Mouse (Mus musculus): Measurements from ENCODE around the gene Zfr2. TPM values are rescaled to one million over a fixed set of nuclear protein-coding genes. Genes with fewer than 3 reads are reported as not detected.

Gene Zfr2
- 5.0 and 7.3 TPM in 2 replicates for polyA plus RNA-seq (2014; fragmentation: Nextera tagmentation; extraction: Ambion mirVana)

DNA sequence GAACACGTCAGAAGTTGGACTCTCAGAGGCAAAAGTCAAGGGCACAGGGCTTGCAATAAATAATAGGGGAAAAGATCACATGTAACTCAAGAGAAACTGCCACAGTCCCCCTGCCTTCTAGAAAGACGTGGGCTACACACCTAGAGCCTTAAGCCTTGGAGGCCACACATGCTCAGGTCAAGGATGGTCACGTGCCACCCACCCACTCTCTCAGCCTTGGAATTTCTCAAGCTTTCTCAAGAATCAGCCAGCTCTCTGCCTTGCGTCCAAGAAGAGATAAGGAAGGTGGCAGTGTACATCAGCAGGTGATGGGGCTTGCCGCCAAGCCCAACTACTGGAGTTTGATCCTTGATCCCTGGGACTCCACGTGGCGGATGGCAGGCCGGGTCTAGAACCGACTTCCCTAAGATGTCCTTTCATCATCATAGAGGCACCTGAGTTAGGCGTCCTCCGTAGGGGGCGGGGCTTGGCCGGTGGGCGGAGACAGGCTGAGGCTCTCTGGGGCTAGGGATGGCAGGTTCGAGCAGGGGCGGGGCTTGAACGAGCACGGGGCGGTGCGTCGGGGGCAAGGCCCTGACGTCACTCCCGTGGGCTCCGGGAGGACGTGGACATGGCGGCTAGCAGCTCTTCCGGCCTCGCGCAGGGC, at the start of gene Zfr2:
Gene Zfr2, plus strand, starts transcription at position 576 of the 646 bp plus-strand sequence.
- peak within 1 kb of the TSS; percentile 59 to 76 for H3K4me3 ChIP-seq (ENCODE audit: control insufficient read depth in 1 of 2, insufficient read depth in 1 of 2, low read depth in 1 of 2, low read length in 2 of 2)
- peak within 1 kb of the TSS in 1 of 2 experiments; percentile 24; a peak in 1 of 4 replicates for H3K27ac ChIP-seq (replicated peaks in 1 of 2; ENCODE audit: control insufficient read depth in 1 of 2, insufficient read depth in 1 of 2, low read depth in 2 of 2, low read length in 2 of 2)
- peaks cover 18% of the 10 kb centered on the region for H3K27me3 ChIP-seq (ENCODE audit: control insufficient read depth, insufficient read depth, low read length)
- no peaks in the 10 kb centered on the region for H3K36me3 ChIP-seq (ENCODE audit: control insufficient read depth, insufficient read depth, low read length)
- 7% methylated on average over 29 of the region's 29 CpGs for WGBS
- peak within 1 kb of the TSS; percentile 74 for H3K4me2 ChIP-seq (ENCODE audit: low read length)
- peak within 1 kb of the TSS; percentile 83 for H3K9ac ChIP-seq (ENCODE audit: low read length)
- peaks cover 12 to 23% of the 10 kb centered on the region in 2 experiments for H3K4me1 ChIP-seq (ENCODE audit: control insufficient read depth in 2 of 2, insufficient read depth in 2 of 2, low read length in 2 of 2)
- peak; percentile 76 for ATAC-seq (ENCODE audit: insufficient number of reproducible peaks, insufficient read depth, low FRiP score, low read depth)
- H3K9me3 ChIP-seq (ENCODE audit: control insufficient read depth, low read length), result no peaks in the 10 kb centered on the region

GRCm38 (mm10) chr10:81183805-81184204, 49.1 kb upstream of the Zfr2 start, which contains the start of gene 4930442H23Rik:
Gene 4930442H23Rik, minus strand, starts transcription at chr10:81183849.
- H3K4me3 ChIP-seq (ENCODE audit: control insufficient read depth in 1 of 2, insufficient read depth in 1 of 2, low read depth in 1 of 2, low read length in 2 of 2), result peak within 1 kb of the TSS; percentile 71 to 88
- 73% methylated on average over 5 of the region's 5 CpGs for WGBS
- peak within 1 kb of the TSS; percentile 86 for H3K9ac ChIP-seq (ENCODE audit: low read length)
- peak within 1 kb of the TSS; percentile 78 for H3K4me2 ChIP-seq (ENCODE audit: low read length)
- no peaks in the 10 kb centered on the region for H3K27me3 ChIP-seq (ENCODE audit: control insufficient read depth, insufficient read depth, low read length)
- H3K27ac ChIP-seq (replicated peaks in 1 of 2; ENCODE audit: control insufficient read depth in 1 of 2, insufficient read depth in 1 of 2, low read depth in 2 of 2, low read length in 2 of 2), result peak within 1 kb of the TSS; percentile 92 to 93
- no peaks in the 10 kb centered on the region for H3K9me3 ChIP-seq (ENCODE audit: control insufficient read depth, low read length)
- no peak for ATAC-seq (ENCODE audit: insufficient number of reproducible peaks, insufficient read depth, low FRiP score, low read depth)
- H3K4me1 ChIP-seq (ENCODE audit: control insufficient read depth in 2 of 2, insufficient read depth in 2 of 2, low read length in 2 of 2), result peaks cover 18 to 36% of the 10 kb centered on the region in 2 experiments
- H3K36me3 ChIP-seq (ENCODE audit: control insufficient read depth, insufficient read depth, low read length), result peaks cover 76% of the 10 kb centered on the region

DNA sequence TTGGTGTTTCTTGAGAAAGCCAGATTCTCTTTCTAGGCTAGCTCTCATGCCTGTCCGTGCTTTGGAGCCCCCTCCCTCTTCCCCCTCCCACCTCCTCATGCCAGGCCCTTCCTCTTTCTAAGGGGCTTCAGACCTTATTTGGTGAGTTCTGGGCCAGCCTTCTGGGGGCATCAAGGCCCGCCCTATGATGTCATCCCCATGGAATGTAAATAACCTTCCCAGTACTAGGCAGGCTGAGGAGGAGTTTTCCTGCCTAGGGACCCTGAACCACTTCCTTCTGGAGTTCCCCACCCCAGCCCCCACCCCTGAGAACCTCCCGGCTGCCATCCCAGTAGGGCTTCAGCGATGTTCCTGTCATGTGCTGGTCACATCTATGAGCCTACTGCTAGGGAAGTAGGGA, 48.2 kb upstream of the Zfr2 start:
- Histone ChIP-seq H3K27me3 (ENCODE audit: control insufficient read depth, insufficient read depth, low read length) (no peaks in the 10 kb centered on the region), H3K4me2 (ENCODE audit: low read length) (peak overlapping the region; percentile 78), H3K27ac (replicated peaks in 1 of 2; ENCODE audit: control insufficient read depth in 1 of 2, insufficient read depth in 1 of 2, low read depth in 2 of 2, low read length in 2 of 2) (peak overlapping the region; percentile 83 to 92), H3K36me3 (ENCODE audit: control insufficient read depth, insufficient read depth, low read length) (peaks cover 73% of the 10 kb centered on the region), H3K9ac (ENCODE audit: low read length) (peak overlapping the region; percentile 86), H3K4me3 (ENCODE audit: control insufficient read depth in 1 of 2, insufficient read depth in 1 of 2, low read depth in 1 of 2, low read length in 2 of 2) (no peak overlapping the region), H3K4me1 (ENCODE audit: control insufficient read depth in 2 of 2, insufficient read depth in 2 of 2, low read length in 2 of 2) (peaks cover 18 to 30% of the 10 kb centered on the region in 2 experiments), H3K9me3 (ENCODE audit: control insufficient read depth, low read length) (no peaks in the 10 kb centered on the region)
- ATAC-seq (ENCODE audit: insufficient number of reproducible peaks, insufficient read depth, low FRiP score, low read depth), result no peak
- WGBS, result 9% methylated on average over 4 of the region's 4 CpGs

DNA sequence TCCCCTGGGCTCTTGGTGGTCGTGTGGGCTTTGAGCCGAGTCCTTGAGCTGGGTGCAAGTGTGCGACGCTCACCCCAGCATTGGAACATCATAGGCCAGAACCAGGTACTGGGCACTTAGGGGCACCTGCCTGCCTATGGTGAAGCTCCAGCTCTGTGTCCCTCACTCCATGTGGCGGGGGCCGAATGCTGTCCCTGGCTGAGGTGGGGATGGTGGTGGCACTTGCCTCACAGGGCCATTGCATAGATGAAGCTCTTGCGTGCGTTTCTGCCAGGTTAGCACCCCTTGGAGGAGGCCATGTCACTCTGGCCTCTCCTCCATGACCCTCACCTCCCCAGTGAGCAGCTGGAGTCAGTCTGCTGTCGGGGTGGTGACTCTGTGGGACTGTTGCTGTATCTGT, 45.8 kb upstream of the Zfr2 start:
- no peak for ATAC-seq (ENCODE audit: insufficient number of reproducible peaks, insufficient read depth, low FRiP score, low read depth)
- Histone ChIP-seq H3K27ac (replicated peaks in 1 of 2; ENCODE audit: control insufficient read depth in 1 of 2, insufficient read depth in 1 of 2, low read depth in 2 of 2, low read length in 2 of 2) (no peak overlapping the region), H3K36me3 (ENCODE audit: control insufficient read depth, insufficient read depth, low read length) (peaks cover 68% of the 10 kb centered on the region), H3K4me1 (ENCODE audit: control insufficient read depth in 2 of 2, insufficient read depth in 2 of 2, low read length in 2 of 2) (peaks cover 23 to 34% of the 10 kb centered on the region in 2 experiments), H3K9me3 (ENCODE audit: control insufficient read depth, low read length) (no peaks in the 10 kb centered on the region), H3K4me3 (ENCODE audit: control insufficient read depth in 1 of 2, insufficient read depth in 1 of 2, low read depth in 1 of 2, low read length in 2 of 2) (no peak overlapping the region), H3K27me3 (ENCODE audit: control insufficient read depth, insufficient read depth, low read length) (no peaks in the 10 kb centered on the region), H3K4me2 (ENCODE audit: low read length) (no peak overlapping the region), H3K9ac (ENCODE audit: low read length) (no peak overlapping the region)
- WGBS, result 90% methylated on average over 9 of the region's 9 CpGs

DNA sequence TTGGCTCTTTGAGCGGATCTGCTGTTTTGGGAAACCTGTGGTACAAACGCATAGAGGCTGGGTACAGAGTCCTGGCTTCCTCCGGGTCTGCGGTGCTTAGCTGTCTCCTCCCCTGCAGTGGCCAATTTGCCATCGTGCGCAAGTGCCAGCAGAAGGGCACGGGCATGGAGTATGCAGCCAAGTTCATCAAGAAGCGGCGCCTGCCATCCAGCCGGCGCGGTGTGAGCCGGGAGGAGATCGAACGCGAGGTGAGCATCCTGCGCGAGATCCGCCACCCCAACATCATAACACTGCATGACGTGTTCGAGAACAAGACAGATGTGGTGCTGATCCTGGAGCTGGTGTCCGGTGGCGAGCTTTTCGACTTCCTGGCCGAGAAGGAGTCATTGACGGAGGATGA, 43.1 kb upstream of the Zfr2 start:
- ATAC-seq (ENCODE audit: insufficient number of reproducible peaks, insufficient read depth, low FRiP score, low read depth), result no peak
- Histone ChIP-seq H3K9ac (ENCODE audit: low read length) (no peak overlapping the region), H3K4me1 (ENCODE audit: control insufficient read depth in 2 of 2, insufficient read depth in 2 of 2, low read length in 2 of 2) (peaks cover 21 to 32% of the 10 kb centered on the region in 2 experiments), H3K27me3 (ENCODE audit: control insufficient read depth, insufficient read depth, low read length) (no peaks in the 10 kb centered on the region), H3K4me3 (ENCODE audit: control insufficient read depth in 1 of 2, insufficient read depth in 1 of 2, low read depth in 1 of 2, low read length in 2 of 2) (no peak overlapping the region), H3K36me3 (ENCODE audit: control insufficient read depth, insufficient read depth, low read length) (peaks cover 54% of the 10 kb centered on the region), H3K4me2 (ENCODE audit: low read length) (no peak overlapping the region), H3K9me3 (ENCODE audit: control insufficient read depth, low read length) (no peaks in the 10 kb centered on the region), H3K27ac (replicated peaks in 1 of 2; ENCODE audit: control insufficient read depth in 1 of 2, insufficient read depth in 1 of 2, low read depth in 2 of 2, low read length in 2 of 2) (no peak overlapping the region)
- 82% methylated on average over 26 of the region's 26 CpGs for WGBS

DNA sequence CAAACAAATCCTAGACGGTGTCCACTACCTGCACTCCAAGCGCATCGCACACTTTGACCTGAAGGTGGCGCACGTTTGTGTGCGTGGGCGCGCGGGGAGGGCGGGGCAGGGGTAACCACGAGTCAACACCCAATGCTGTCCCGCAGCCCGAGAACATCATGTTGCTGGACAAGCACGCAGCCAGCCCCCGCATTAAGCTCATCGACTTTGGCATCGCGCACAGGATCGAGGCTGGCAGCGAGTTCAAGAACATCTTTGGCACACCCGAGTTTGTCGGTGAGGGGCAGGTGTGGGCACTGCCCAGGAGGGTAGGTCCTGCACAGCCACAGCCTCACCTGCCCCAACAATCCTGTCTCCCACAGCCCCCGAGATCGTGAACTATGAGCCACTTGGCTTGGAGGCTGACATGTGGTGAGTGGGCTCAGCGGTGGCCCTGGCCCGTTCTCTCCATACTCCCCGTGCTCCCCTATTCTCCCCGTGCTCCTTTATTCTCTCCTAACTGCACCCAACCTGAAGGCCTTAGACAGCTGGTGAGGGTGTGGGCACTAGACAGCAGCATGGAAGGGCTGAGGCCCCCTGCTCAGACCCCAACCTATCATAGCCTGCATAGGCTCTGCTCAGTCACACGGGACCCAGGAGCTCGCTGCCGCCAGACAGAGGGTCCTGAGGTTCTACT, 42.6 kb upstream of the Zfr2 start:
- Histone ChIP-seq H3K4me3 (ENCODE audit: control insufficient read depth in 1 of 2, insufficient read depth in 1 of 2, low read depth in 1 of 2, low read length in 2 of 2) (no peak overlapping the region), H3K4me1 (ENCODE audit: control insufficient read depth in 2 of 2, insufficient read depth in 2 of 2, low read length in 2 of 2) (peaks cover 16 to 27% of the 10 kb centered on the region in 2 experiments), H3K4me2 (ENCODE audit: low read length) (no peak overlapping the region), H3K36me3 (ENCODE audit: control insufficient read depth, insufficient read depth, low read length) (peaks cover 49% of the 10 kb centered on the region), H3K27ac (replicated peaks in 1 of 2; ENCODE audit: control insufficient read depth in 1 of 2, insufficient read depth in 1 of 2, low read depth in 2 of 2, low read length in 2 of 2) (peak overlapping the region in 1 of 2 experiments; percentile 100; a peak in 1 of 4 replicates), H3K9ac (ENCODE audit: low read length) (no peak overlapping the region), H3K27me3 (ENCODE audit: control insufficient read depth, insufficient read depth, low read length) (no peaks in the 10 kb centered on the region), H3K9me3 (ENCODE audit: control insufficient read depth, low read length) (no peaks in the 10 kb centered on the region)
- 71% methylated on average over 31 of the region's 31 CpGs for WGBS
- ATAC-seq (ENCODE audit: insufficient number of reproducible peaks, insufficient read depth, low FRiP score, low read depth), result no peak

DNA sequence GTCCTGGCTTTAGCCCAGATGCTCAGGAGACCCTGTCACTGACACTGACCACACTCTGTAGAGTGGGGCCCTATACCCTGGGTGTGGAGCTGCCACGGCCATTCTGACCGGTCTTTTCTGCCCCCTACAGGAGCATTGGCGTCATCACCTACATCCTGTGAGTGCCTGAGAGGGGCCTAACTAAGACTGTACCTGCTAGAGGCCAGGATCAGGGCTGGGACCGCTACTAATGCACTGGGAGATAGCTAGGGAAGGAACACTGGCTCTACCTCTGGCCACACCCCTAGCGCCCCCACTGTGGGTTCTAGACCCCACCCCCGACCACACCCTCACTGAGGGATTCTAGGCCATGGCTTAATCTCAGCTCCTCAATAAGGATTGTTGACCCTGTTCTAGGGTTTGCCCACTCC, 42.0 kb upstream of the Zfr2 start:
- 65% methylated on average over 6 of the region's 6 CpGs for WGBS
- Histone ChIP-seq H3K4me2 (ENCODE audit: low read length) (no peak overlapping the region), H3K9ac (ENCODE audit: low read length) (peak overlapping the region; percentile 27; the same call in 1 of the 2 replicates), H3K27ac (replicated peaks in 1 of 2; ENCODE audit: control insufficient read depth in 1 of 2, insufficient read depth in 1 of 2, low read depth in 2 of 2, low read length in 2 of 2) (peak overlapping the region in 1 of 2 experiments; percentile 100; a peak in 1 of 4 replicates), H3K9me3 (ENCODE audit: control insufficient read depth, low read length) (no peaks in the 10 kb centered on the region), H3K27me3 (ENCODE audit: control insufficient read depth, insufficient read depth, low read length) (no peaks in the 10 kb centered on the region), H3K4me3 (ENCODE audit: control insufficient read depth in 1 of 2, insufficient read depth in 1 of 2, low read depth in 1 of 2, low read length in 2 of 2) (no peak overlapping the region), H3K36me3 (ENCODE audit: control insufficient read depth, insufficient read depth, low read length) (peaks cover 45% of the 10 kb centered on the region), H3K4me1 (ENCODE audit: control insufficient read depth in 2 of 2, insufficient read depth in 2 of 2, low read length in 2 of 2) (peaks cover 16 to 26% of the 10 kb centered on the region in 2 experiments)
- no peak for ATAC-seq (ENCODE audit: insufficient number of reproducible peaks, insufficient read depth, low FRiP score, low read depth)

All from heart, embryonic 14.5 days (tissue).